ENCODE assay signal across 10 mouse cellular contexts in the genomic region with DNA sequence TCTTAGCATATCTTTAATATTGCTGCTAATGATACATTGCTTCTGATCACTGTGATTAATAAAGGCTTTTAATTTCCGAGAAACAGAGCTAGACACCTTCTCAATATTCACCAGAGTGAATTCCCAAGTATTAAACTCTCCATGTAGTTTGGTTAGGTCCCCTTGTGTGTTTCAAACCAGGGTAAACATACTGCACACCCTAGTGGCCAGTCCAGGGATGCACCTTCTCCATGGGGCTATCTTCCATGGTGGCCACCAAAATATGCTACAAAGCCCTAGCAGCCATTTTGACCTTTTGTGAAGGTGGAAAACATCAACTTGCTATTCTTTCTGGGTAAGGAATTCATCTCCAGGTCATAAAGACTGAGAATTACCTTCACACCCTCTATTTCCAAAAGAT. TPM values are rescaled to one million over a fixed set of nuclear protein-coding genes. Genes with fewer than 3 reads are reported as not detected.
DNase-seq lines count a peak whose midpoint lies in the region; ATAC-seq and TF ChIP-seq lines count a peak whose summit lies in the region.
"Had no signal": no experiment of that assay in that cellular context is flagged by ENCODE, and none has a peak within 500 bp of the region (broad histone marks: within the 10 kb centered on the region; RNA-seq: fewer than 3 reads in every experiment).

No protein-coding gene starts in this region.

- intact Hi-C loops in heart, postnatal 14 days (cut with DNase I): loop anchor here (2.0 kb wide), 2 partner anchors 93 to 415 kb away; no protein-coding TSS in a partner anchor

- peaks cover 15% of the 10 kb centered on the region; the same call in 1 of the 2 replicates for H3K27me3 ChIP-seq in intestine, postnatal 0 days (replicated peaks; ENCODE audit: control insufficient read depth, insufficient read depth, low read length)
- H3K27me3 ChIP-seq in intestine, embryonic 16.5 days (replicated peaks; ENCODE audit: control insufficient read depth, insufficient read depth, low read length): peaks cover 1% of the 10 kb centered on the region; the same call in 1 of the 2 replicates
- no peaks in the 10 kb centered on the region for H3K27me3 ChIP-seq in CH12.LX (replicated peaks)

- no peak overlapping the region for H3K27ac ChIP-seq in intestine, postnatal 0 days (ENCODE audit: low read depth, low read length)
- no peak overlapping the region for H3K27ac ChIP-seq in intestine, embryonic 16.5 days (ENCODE audit: low read length)
- H3K27ac ChIP-seq in CH12.LX (ENCODE audit: insufficient read depth, low read depth): no peak overlapping the region
- H3K27ac ChIP-seq: embryonic facial prominence, embryonic 12.5 days had no signal

- dilution Hi-C loops in CH12.LX (cut with MboI; ENCODE audit: extremely low pct_ligation_motif_present, extremely low pct_unique_long_range_greater_than_20kb, low sequenced_read_pairs): no loop called here

- WGBS in intestine, postnatal 0 days: 75% methylated on average over 1 of the region's 1 CpGs
- 72% methylated on average over 1 of the region's 1 CpGs for WGBS in intestine, embryonic 16.5 days

- peak; percentile 66 for DNase-seq in CH12.LX (ENCODE audit: extremely low read depth)
- peak; percentile 51 for DNase-seq in adrenal gland, postnatal 25 days
- peak; percentile 39 to 64 for DNase-seq in heart, postnatal 14 days
- DNase-seq in right cerebral cortex, adult 18-20 months: no peak
- no peak for DNase-seq in cerebellum, postnatal 36 days

- H3K4me1 ChIP-seq in intestine, postnatal 0 days (replicated peaks; ENCODE audit: control insufficient read depth, insufficient read depth, low read length): no peaks in the 10 kb centered on the region
- H3K4me1 ChIP-seq in intestine, embryonic 16.5 days (ENCODE audit: control insufficient read depth, insufficient read depth, low read length): no peaks in the 10 kb centered on the region
- H3K4me1 ChIP-seq in CH12.LX (ENCODE audit: control insufficient read depth in 1 of 2, insufficient read depth in 2 of 2): peaks cover 7 to 26% of the 10 kb centered on the region in 2 experiments

- in situ Hi-C loops in CH12.LX (cut with MboI; ENCODE audit: low pct_ligation_motif_present, low pct_unique_long_range_greater_than_20kb, low sequenced_read_pairs): no loop called here

- H3K9ac ChIP-seq in intestine, postnatal 0 days (ENCODE audit: low read depth, low read length): no peak overlapping the region
- H3K9ac ChIP-seq in intestine, embryonic 16.5 days (ENCODE audit: low read depth, low read length): no peak overlapping the region
- no peak overlapping the region for H3K9ac ChIP-seq in CH12.LX (ENCODE audit: insufficient read depth, low read depth)
- H3K9ac ChIP-seq: embryonic facial prominence, embryonic 12.5 days had no signal

- peak; percentile 81 for TF ChIP-seq CTCF in intestine, postnatal 0 days (IDR thresholded peaks at IDR 0.05; ENCODE audit: low read depth)
- TF ChIP-seq CTCF in CH12.LX (conservative IDR thresholded peaks at IDR 0.05 in 1 of 2, IDR thresholded peaks at IDR 0.05 in 1 of 2; ENCODE audit: low read depth in 2 of 2, low read length in 2 of 2): peak; percentile 84 to 86

- H3K9me3 ChIP-seq in intestine, postnatal 0 days (ENCODE audit: control insufficient read depth): no peaks in the 10 kb centered on the region
- no peaks in the 10 kb centered on the region for H3K9me3 ChIP-seq in intestine, embryonic 16.5 days (ENCODE audit: control insufficient read depth, low read length)
- H3K9me3 ChIP-seq in CH12.LX (replicated peaks; ENCODE audit: low read length): no peaks in the 10 kb centered on the region
- H3K9me3 ChIP-seq: embryonic facial prominence, embryonic 12.5 days had no signal

- H3K4me2 ChIP-seq in intestine, postnatal 0 days (replicated peaks; ENCODE audit: low read depth): no peak overlapping the region
- H3K4me2 ChIP-seq in intestine, embryonic 16.5 days (ENCODE audit: low read depth, low read length): no peak overlapping the region
- H3K4me2 ChIP-seq in CH12.LX (ENCODE audit: insufficient read depth, low read depth, poor library complexity, severe bottlenecking): no peak overlapping the region
- H3K4me2 ChIP-seq: embryonic facial prominence, embryonic 12.5 days had no signal

- no peak for TF ChIP-seq POLR2A in CH12.LX (IDR thresholded peaks at IDR 0.05; ENCODE audit: low read depth, low read length)

- TF ChIP-seq RAD21 in CH12.LX (IDR thresholded peaks at IDR 0.05; ENCODE audit: low read depth, low read length): peak; percentile 74

- ATAC-seq in intestine, postnatal 0 days: no peak
- ATAC-seq in intestine, embryonic 16.5 days: no peak
- ATAC-seq in megakaryocyte, adult 5-6 weeks (ENCODE audit: poor library complexity, severe bottlenecking): peak; percentile 85

- no peak overlapping the region for H3K4me3 ChIP-seq in intestine, postnatal 0 days (ENCODE audit: low read depth, low read length)
- no peak overlapping the region for H3K4me3 ChIP-seq in intestine, embryonic 16.5 days (ENCODE audit: low read length)
- no peak overlapping the region for H3K4me3 ChIP-seq in CH12.LX (replicated peaks in 1 of 3; ENCODE audit: low read depth in 2 of 3, low read length in 2 of 3, poor library complexity in 1 of 3)
- H3K4me3 ChIP-seq: embryonic facial prominence, embryonic 12.5 days had no signal

- no peak for TF ChIP-seq EP300 in CH12.LX (IDR thresholded peaks at IDR 0.05; ENCODE audit: low read length)

- H3K79me2 ChIP-seq in CH12.LX (replicated peaks; ENCODE audit: control insufficient read depth, extremely low read depth, insufficient read depth, poor library complexity, severe bottlenecking): no peaks in the 10 kb centered on the region

- no peaks in the 10 kb centered on the region for H3K36me3 ChIP-seq in intestine, postnatal 0 days (ENCODE audit: control insufficient read depth, insufficient read depth)
- no peaks in the 10 kb centered on the region for H3K36me3 ChIP-seq in intestine, embryonic 16.5 days (ENCODE audit: control insufficient read depth, insufficient read depth, low read length)
- no peaks in the 10 kb centered on the region for H3K36me3 ChIP-seq in CH12.LX (replicated peaks in 1 of 2; ENCODE audit: control insufficient read depth in 1 of 2, insufficient read depth in 1 of 2, low read length in 1 of 2)
- H3K36me3 ChIP-seq: embryonic facial prominence, embryonic 12.5 days had no signal

TF ChIP-seq in CH12.LX, 34 proteins besides CTCF, POLR2A, EP300 and RAD21:
- TF ChIP-seq TCF12 (IDR thresholded peaks at IDR 0.05; ENCODE audit: low read depth, low read length) (peak; percentile 35; the same call in 1 of the 2 replicates), USF2 (conservative IDR thresholded peaks at IDR 0.05; ENCODE audit: low read depth, low read length) (no peak), MAX (IDR thresholded peaks at IDR 0.05; ENCODE audit: low read length) (no peak), ZC3H11A (IDR thresholded peaks at IDR 0.05; ENCODE audit: low read depth, low read length) (0 out of 2 replicates have a peak, but pooled peaks have one; percentile 13), MAZ (IDR thresholded peaks at IDR 0.05; ENCODE audit: low read depth, low read length) (0 out of 2 replicates have a peak, but pooled peaks have one; percentile 38), NELFE (IDR thresholded peaks at IDR 0.05; ENCODE audit: low read depth, low read length) (no peak), MAFK (IDR thresholded peaks at IDR 0.05; ENCODE audit: insufficient replicate concordance, low read length) (no peak), NRF1 (IDR thresholded peaks at IDR 0.05; ENCODE audit: low read depth, low read length) (peak; percentile 36; the same call in 1 of the 2 replicates), IRF4 (IDR thresholded peaks at IDR 0.05; ENCODE audit: low read depth, low read length) (peak; percentile 30; the same call in 1 of the 2 replicates), SMC3 (IDR thresholded peaks at IDR 0.05; ENCODE audit: low read depth, low read length) (peak; percentile 84), MYC (IDR thresholded peaks at IDR 0.05; ENCODE audit: low read depth, low read length) (peak; percentile 32; the same call in 1 of the 2 replicates)

RNA-seq across cellular contexts. Expression of a gene that starts 7.7 kb away (rescaled TPM):
- 0.10 TPM in 1 of 2 replicates, not detected in the other for polyA plus RNA-seq in intestine, postnatal 0 days (2015; fragmentation: Nextera tagmentation; extraction: Ambion mirVana)
- 0.20 TPM in 1 of 2 replicates, not detected in the other for polyA plus RNA-seq in intestine, embryonic 16.5 days (2015; fragmentation: Nextera tagmentation; extraction: Ambion mirVana)
- total RNA-seq in CH12.LX (2012; rRNA removed) (not detected in 2 replicates), CH12.LX (2014; rRNA removed) (not detected in 2 replicates)
- 0.14 TPM in 1 of 2 replicates, not detected in the other for polyA plus RNA-seq in CH12.LX (2012; ENCODE audit: insufficient read length, low read depth)
- total RNA-seq in adrenal gland, postnatal 25 days (2021): not detected in 2 replicates
- total RNA-seq in heart, postnatal 14 days (2021): not detected
- 0.07 TPM in 1 of 2 replicates, not detected in the other for total RNA-seq in megakaryocyte, adult 5-6 weeks (2015)
- 0.59 TPM in 1 of 2 replicates, not detected in the other for total RNA-seq in megakaryocyte, adult 5-6 weeks (2017)
- polyA plus RNA-seq: limb, embryonic 11.5 days had no signal

RNA-seq across cellular contexts. Expression of a gene that starts 7.8 kb away (rescaled TPM):
- polyA plus RNA-seq in intestine, postnatal 0 days (2015; fragmentation: Nextera tagmentation; extraction: Ambion mirVana): 10.7 and 11.1 TPM in 2 replicates
- 21.4 and 22.1 TPM in 2 replicates for polyA plus RNA-seq in intestine, embryonic 16.5 days (2015; fragmentation: Nextera tagmentation; extraction: Ambion mirVana)
- total RNA-seq in CH12.LX (2012; rRNA removed) (26.5 and 29.7 TPM in 2 replicates), CH12.LX (2014; rRNA removed) (33.0 and 36.0 TPM in 2 replicates)
- polyA plus RNA-seq in CH12.LX (2012; ENCODE audit: insufficient read length, low read depth): 18.6 and 21.1 TPM in 2 replicates
- total RNA-seq in adrenal gland, postnatal 25 days (2021): 28.5 and 40.3 TPM in 2 replicates
- total RNA-seq in heart, postnatal 14 days (2021): 10 to 100 TPM; 16.4 to 17.3 TPM
- total RNA-seq in megakaryocyte, adult 5-6 weeks (2015): 51.4 and 59.8 TPM in 2 replicates
- total RNA-seq in megakaryocyte, adult 5-6 weeks (2017): 51.5 and 53.6 TPM in 2 replicates

RNA-seq across cellular contexts. Expression of a gene that starts 34.1 kb away (rescaled TPM):
- polyA plus RNA-seq in intestine, postnatal 0 days (2015; fragmentation: Nextera tagmentation; extraction: Ambion mirVana): not detected in 2 replicates
- 0.11 TPM in 1 of 2 replicates, not detected in the other for polyA plus RNA-seq in intestine, embryonic 16.5 days (2015; fragmentation: Nextera tagmentation; extraction: Ambion mirVana)
- total RNA-seq in CH12.LX (2012; rRNA removed) (7.3 and 8.1 TPM in 2 replicates), CH12.LX (2014; rRNA removed) (17.8 and 18.2 TPM in 2 replicates)
- polyA plus RNA-seq in CH12.LX (2012; ENCODE audit: insufficient read length, low read depth): 9.0 and 9.4 TPM in 2 replicates
- total RNA-seq in adrenal gland, postnatal 25 days (2021): 1.2 and 1.3 TPM in 2 replicates
- total RNA-seq in heart, postnatal 14 days (2021): under 1 TPM in 1 of 2 experiments, not detected in 1; 0.20 TPM
- 0.65 and 0.98 TPM in 2 replicates for total RNA-seq in megakaryocyte, adult 5-6 weeks (2015)
- 0.98 and 1.3 TPM in 2 replicates for total RNA-seq in megakaryocyte, adult 5-6 weeks (2017)
- polyA plus RNA-seq: limb, embryonic 11.5 days had no signal

Comparison
In these comparisons a context has a peak if more than half of its experiments do, and no peak if none do; other contexts are left out.
1. DNase-seq: peak in CH12.LX (single experiment), adrenal gland, postnatal 25 days (single experiment) and heart, postnatal 14 days (2 of 2); none in right cerebral cortex, adult 18-20 months (single experiment) and cerebellum, postnatal 36 days (0 of 2).